Comparison of ENCODE assay signal across 8 mouse cellular contexts in the genomic region with DNA sequence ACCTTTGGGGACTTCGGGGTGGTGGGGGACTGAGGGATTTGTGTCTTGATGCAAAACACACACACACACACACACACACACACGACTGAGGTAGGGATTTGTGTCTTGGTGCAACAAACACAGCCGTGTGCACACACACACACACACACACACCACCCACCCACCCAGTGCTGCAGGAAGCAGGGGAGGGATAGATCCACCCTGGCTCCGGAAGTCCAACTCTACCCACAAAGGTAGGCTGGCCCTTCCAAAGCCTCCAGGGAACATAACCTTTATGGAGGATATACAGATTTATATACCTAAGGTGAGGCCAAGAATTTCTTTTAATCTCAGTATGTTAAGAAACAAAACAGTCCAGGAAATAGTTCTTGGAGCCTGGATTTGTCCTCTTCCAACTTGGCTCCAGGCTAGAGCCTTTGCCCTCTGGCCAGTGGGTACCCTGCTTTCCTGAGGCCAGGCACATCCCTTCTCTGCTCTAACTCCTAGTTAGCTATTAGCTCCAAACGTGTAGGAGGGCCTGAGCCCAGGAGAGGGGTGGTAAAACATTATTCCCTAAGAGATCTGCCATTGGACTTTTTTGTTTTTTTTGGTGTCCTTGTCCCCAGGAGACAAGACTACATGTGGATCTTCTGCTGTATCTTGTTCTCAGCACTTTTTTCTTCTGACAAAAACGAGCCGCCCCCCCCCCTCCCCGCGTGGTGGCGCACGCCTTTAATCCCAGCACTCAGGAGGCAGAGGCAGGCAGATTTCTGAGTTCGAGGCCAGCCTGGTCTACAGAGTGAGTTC. TPM values are rescaled to one million over a fixed set of nuclear protein-coding genes. Genes with fewer than 3 reads are reported as not detected.
DNase-seq lines count a peak whose midpoint lies in the region; ATAC-seq and TF ChIP-seq lines count a peak whose summit lies in the region.

No protein-coding gene starts in this region.

- WGBS in heart, embryonic 11.5 days (ENCODE audit: insufficient replicate concordance), result 47% methylated on average over 12 of the region's 12 CpGs
- WGBS in bone marrow, adult 2 months, result 35% methylated on average over 12 of the region's 12 CpGs
- WGBS in intestine, embryonic 14.5 days, result 53% methylated on average over 12 of the region's 12 CpGs
- 30% methylated on average over 12 of the region's 12 CpGs for WGBS in liver, embryonic 16.5 days (ENCODE audit: insufficient replicate concordance)

- intact Hi-C loops in heart, postnatal 25 days (cut with DNase I), result no loop called here

- H3K4me2 ChIP-seq in heart, embryonic 11.5 days, result peak overlapping the region; percentile 83
- peak overlapping the region; percentile 82 for H3K4me2 ChIP-seq in intestine, embryonic 14.5 days (ENCODE audit: low read length)
- H3K4me2 ChIP-seq in liver, embryonic 16.5 days (ENCODE audit: low read depth, low read length), result peak overlapping the region; percentile 70

- H3K9me3 ChIP-seq in heart, embryonic 11.5 days (replicated peaks; ENCODE audit: control insufficient read depth, low read length), result no peaks in the 10 kb centered on the region
- no peaks in the 10 kb centered on the region for H3K9me3 ChIP-seq in intestine, embryonic 14.5 days (ENCODE audit: control insufficient read depth, low read length)
- no peaks in the 10 kb centered on the region for H3K9me3 ChIP-seq in liver, embryonic 16.5 days (replicated peaks; ENCODE audit: control insufficient read depth, low read length)

- H3K4me3 ChIP-seq in heart, embryonic 11.5 days (ENCODE audit: low read depth, low read length), result peak overlapping the region; percentile 90
- peak overlapping the region; percentile 98 for H3K4me3 ChIP-seq in bone marrow, adult 2 months (replicated peaks; ENCODE audit: control insufficient read depth, low read depth, low read length)
- H3K4me3 ChIP-seq in intestine, embryonic 14.5 days (ENCODE audit: low read depth, low read length), result peak overlapping the region; percentile 62
- H3K4me3 ChIP-seq in liver, embryonic 16.5 days (ENCODE audit: low read depth, low read length), result peak overlapping the region; percentile 91

- DNase-seq in heart, postnatal 25 days (ENCODE audit: low spot score), result no peak
- DNase-seq in intestine, embryonic 14.5 days (ENCODE audit: low spot score), result no peak
- no peak for DNase-seq in layer of hippocampus, postnatal 36 days
- DNase-seq in adrenal gland, postnatal 36 days, result no peak
- no peak for DNase-seq in urinary bladder, postnatal 36 days (ENCODE audit: low spot score in 2 of 2)

- H3K27ac ChIP-seq in heart, embryonic 11.5 days (ENCODE audit: low read depth, low read length), result peak overlapping the region; percentile 92
- peak overlapping the region; percentile 95 for H3K27ac ChIP-seq in bone marrow, adult 2 months (ENCODE audit: control insufficient read depth, insufficient read depth, low read depth, low read length, poor library complexity)
- peak overlapping the region; percentile 90 for H3K27ac ChIP-seq in intestine, embryonic 14.5 days (ENCODE audit: low read depth)
- peak overlapping the region; percentile 93 for H3K27ac ChIP-seq in liver, embryonic 16.5 days (ENCODE audit: low read length)

- peaks cover 7% of the 10 kb centered on the region; the same call in 1 of the 2 replicates for H3K36me3 ChIP-seq in heart, embryonic 11.5 days (ENCODE audit: control insufficient read depth, insufficient read depth, low read length)
- H3K36me3 ChIP-seq in intestine, embryonic 14.5 days (ENCODE audit: control insufficient read depth, insufficient read depth, low read length), result peaks cover 33% of the 10 kb centered on the region
- H3K36me3 ChIP-seq in liver, embryonic 16.5 days (ENCODE audit: control insufficient read depth, insufficient read depth), result peaks cover 19% of the 10 kb centered on the region

- TF ChIP-seq POLR2A in bone marrow, adult 2 months (IDR thresholded peaks at IDR 0.05; ENCODE audit: borderline replicate concordance, control insufficient read depth, low read depth, low read length), result no peak

- peaks cover 36% of the 10 kb centered on the region for H3K4me1 ChIP-seq in heart, embryonic 11.5 days (ENCODE audit: control insufficient read depth, insufficient read depth, low read length)
- H3K4me1 ChIP-seq in bone marrow, adult 2 months (ENCODE audit: control insufficient read depth, insufficient read depth, low read length), result peaks cover 4% of the 10 kb centered on the region
- peaks cover 39% of the 10 kb centered on the region for H3K4me1 ChIP-seq in intestine, embryonic 14.5 days (replicated peaks; ENCODE audit: control insufficient read depth, insufficient read depth, low read length)
- peaks cover 53% of the 10 kb centered on the region for H3K4me1 ChIP-seq in liver, embryonic 16.5 days (ENCODE audit: control insufficient read depth, low read depth, low read length)

- H3K27me3 ChIP-seq in heart, embryonic 11.5 days (ENCODE audit: control insufficient read depth, insufficient read depth, low read length), result no peaks in the 10 kb centered on the region
- H3K27me3 ChIP-seq in intestine, embryonic 14.5 days (replicated peaks; ENCODE audit: control insufficient read depth, insufficient read depth, low read length), result no peaks in the 10 kb centered on the region
- H3K27me3 ChIP-seq in liver, embryonic 16.5 days (ENCODE audit: control insufficient read depth, insufficient read depth, low read depth, low read length), result no peaks in the 10 kb centered on the region

- ATAC-seq in heart, embryonic 11.5 days (replicated peaks; ENCODE audit: insufficient number of reproducible peaks, low FRiP score, low TSS enrichment), result no peak
- ATAC-seq in intestine, embryonic 14.5 days (replicated peaks; ENCODE audit: low FRiP score, low TSS enrichment, low read depth), result no peak
- ATAC-seq in liver, embryonic 16.5 days (ENCODE audit: low read depth), result no peak

- H3K9ac ChIP-seq in heart, embryonic 11.5 days (ENCODE audit: low read depth, low read length), result peak overlapping the region; percentile 96
- H3K9ac ChIP-seq in intestine, embryonic 14.5 days (ENCODE audit: low read length), result peak overlapping the region; percentile 62
- H3K9ac ChIP-seq in liver, embryonic 16.5 days (ENCODE audit: low read depth, low read length), result peak overlapping the region; percentile 95

- TF ChIP-seq CTCF in bone marrow, adult 2 months (IDR thresholded peaks at IDR 0.05; ENCODE audit: control insufficient read depth, insufficient read depth, low read length), result no peak

RNA-seq across cellular contexts. Expression of a gene that starts 1.3 kb away (rescaled TPM):
- 60.6 and 68.3 TPM in 2 replicates for polyA plus RNA-seq in heart, embryonic 11.5 days (2014; fragmentation: Nextera tagmentation; extraction: Ambion mirVana)
- total RNA-seq in heart, postnatal 25 days (2021), result 10 to 100 TPM; 36.7 to 37.9 TPM
- polyA plus RNA-seq in bone marrow, adult 2 months (2011; ENCODE audit: insufficient read depth, insufficient read length, low replicate concordance, missing spikeins), result 157 and 172 TPM in 2 replicates
- 76.2 and 78.5 TPM in 2 replicates for polyA plus RNA-seq in intestine, embryonic 14.5 days (2014; fragmentation: Nextera tagmentation; extraction: Ambion mirVana)
- 34.1 and 34.5 TPM in 2 replicates for polyA plus RNA-seq in liver, embryonic 16.5 days (2015; fragmentation: Nextera tagmentation; extraction: Ambion mirVana)
- 10 to 100 TPM; 37.4 to 38.0 TPM for total RNA-seq in layer of hippocampus, postnatal 36 days (2021)
- total RNA-seq in adrenal gland, postnatal 36 days (2021), result 10 to 100 TPM; 30.9 to 42.6 TPM

RNA-seq across cellular contexts. Expression of a gene that starts 22.3 kb away (rescaled TPM):
- polyA plus RNA-seq in heart, embryonic 11.5 days (2014; fragmentation: Nextera tagmentation; extraction: Ambion mirVana), result 8.6 and 9.2 TPM in 2 replicates
- 1 to 10 TPM; 3.9 to 4.1 TPM for total RNA-seq in heart, postnatal 25 days (2021)
- polyA plus RNA-seq in bone marrow, adult 2 months (2011; ENCODE audit: insufficient read depth, insufficient read length, low replicate concordance, missing spikeins), result 14.2 and 14.5 TPM in 2 replicates
- polyA plus RNA-seq in intestine, embryonic 14.5 days (2014; fragmentation: Nextera tagmentation; extraction: Ambion mirVana), result 14.6 and 19.9 TPM in 2 replicates
- polyA plus RNA-seq in liver, embryonic 16.5 days (2015; fragmentation: Nextera tagmentation; extraction: Ambion mirVana), result 1.1 and 1.2 TPM in 2 replicates
- total RNA-seq in layer of hippocampus, postnatal 36 days (2021), result 100 to 1,000 TPM; 212 to 247 TPM
- total RNA-seq in adrenal gland, postnatal 36 days (2021), result 1 to 10 TPM; 8.1 TPM

RNA-seq across cellular contexts. Expression of a gene that starts 30.9 kb away (rescaled TPM):
- polyA plus RNA-seq in heart, embryonic 11.5 days (2014; fragmentation: Nextera tagmentation; extraction: Ambion mirVana), result 0.31 TPM in 1 of 2 replicates, not detected in the other
- not detected for total RNA-seq in heart, postnatal 25 days (2021)
- polyA plus RNA-seq in bone marrow, adult 2 months (2011; ENCODE audit: insufficient read depth, insufficient read length, low replicate concordance, missing spikeins), result not detected in 2 replicates
- polyA plus RNA-seq in intestine, embryonic 14.5 days (2014; fragmentation: Nextera tagmentation; extraction: Ambion mirVana), result 0.15 and 0.22 TPM in 2 replicates
- not detected in 2 replicates for polyA plus RNA-seq in liver, embryonic 16.5 days (2015; fragmentation: Nextera tagmentation; extraction: Ambion mirVana)
- total RNA-seq in layer of hippocampus, postnatal 36 days (2021), result not detected
- not detected for total RNA-seq in adrenal gland, postnatal 36 days (2021)

RNA-seq across cellular contexts. Expression of a gene that starts 58.8 kb away (rescaled TPM):
- 96.5 and 101 TPM in 2 replicates for polyA plus RNA-seq in heart, embryonic 11.5 days (2014; fragmentation: Nextera tagmentation; extraction: Ambion mirVana)
- 10 to 100 TPM; 33.2 to 35.1 TPM for total RNA-seq in heart, postnatal 25 days (2021)
- 20.1 and 41.9 TPM in 2 replicates for polyA plus RNA-seq in bone marrow, adult 2 months (2011; ENCODE audit: insufficient read depth, insufficient read length, low replicate concordance, missing spikeins)
- 207 and 208 TPM in 2 replicates for polyA plus RNA-seq in intestine, embryonic 14.5 days (2014; fragmentation: Nextera tagmentation; extraction: Ambion mirVana)
- 47.6 and 47.9 TPM in 2 replicates for polyA plus RNA-seq in liver, embryonic 16.5 days (2015; fragmentation: Nextera tagmentation; extraction: Ambion mirVana)
- total RNA-seq in layer of hippocampus, postnatal 36 days (2021), result 10 to 100 TPM; 93.0 to 93.3 TPM
- 10 to 100 TPM; 84.6 to 87.0 TPM for total RNA-seq in adrenal gland, postnatal 36 days (2021)
